Mouse (Mus musculus) MEL (cell line): ENCODE measurements around the gene Pdlim5. TPM values are rescaled to one million over a fixed set of nuclear protein-coding genes. Genes with fewer than 3 reads are reported as not detected.

ENCODE experiments used
- DNase-seq: peaks from one replicate; pipeline ENCODE4 v3.0.0; 2011; ENCODE audit warnings: low read depth, low spot score
- H3K27ac ChIP-seq: 2 replicates; pipeline ENCODE4 v1.5.1; 2012; ENCODE audit warnings: low read depth, mild to moderate bottlenecking, control low read depth, low read length, moderate library complexity; ENCODE audit not compliant: control insufficient read depth
- H3K27me3 ChIP-seq, 2 experiments: fragments of 150-350 bp in 1 of 2; sonication (generic) in 1 of 2; 2 replicates each; pipeline ENCODE4 v1.6.1; 2012; ENCODE audit warnings: low read length in 2 of 2, mild to moderate bottlenecking in 2 of 2, improper control_type of control experiment in 1 of 2, moderate library complexity in 1 of 2; ENCODE audit not compliant: insufficient read depth in 2 of 2, control insufficient read depth in 1 of 2
- H3K36me3 ChIP-seq, 2 experiments: 2 replicates each; pipeline ENCODE4 v1.6.1; 2012 to 2014; ENCODE audit warnings: low read length in 2 of 2, improper control_type of control experiment in 1 of 2, inconsistent platforms in 1 of 2, mild to moderate bottlenecking in 1 of 2; ENCODE audit not compliant: insufficient read depth in 2 of 2, control insufficient read depth in 1 of 2
- H3K4me1 ChIP-seq, 2 experiments: fragments of 150-350 bp in 1 of 2; sonication (generic) in 1 of 2; 2 replicates each; pipeline ENCODE4 v1.6.1; 2012; ENCODE audit warnings: low read length in 2 of 2, improper control_type of control experiment in 1 of 2, mild to moderate bottlenecking in 1 of 2; ENCODE audit not compliant: insufficient read depth in 2 of 2, control insufficient read depth in 1 of 2
- H3K4me3 ChIP-seq, 2 experiments: fragments of 150-350 bp in 1 of 2; sonication (generic) in 1 of 2; 2 replicates each; pipeline ENCODE4 v1.5.1; 2012; ENCODE audit warnings: low read depth in 2 of 2, low read length in 2 of 2, mild to moderate bottlenecking in 2 of 2, moderate library complexity in 2 of 2, control low read depth in 1 of 2, improper control_type of control experiment in 1 of 2; ENCODE audit not compliant: control insufficient read depth in 1 of 2, insufficient read depth in 1 of 2
- H3K79me2 ChIP-seq: 2 replicates; pipeline ENCODE4 v1.6.1; 2012; ENCODE audit warnings: mild to moderate bottlenecking, low read length, moderate library complexity; ENCODE audit not compliant: control insufficient read depth, poor library complexity, insufficient read depth
- H3K9ac ChIP-seq: 2 replicates; pipeline ENCODE4 v1.6.1; 2012; ENCODE audit warnings: low read depth, mild to moderate bottlenecking, control low read depth, low read length, moderate library complexity; ENCODE audit not compliant: control insufficient read depth, poor library complexity, severe bottlenecking
- H3K9me3 ChIP-seq: fragments of 150-350 bp; sonication (generic); replicated peaks from 2 replicates; pipeline ENCODE4 v1.6.1; 2012; ENCODE audit warnings: mild to moderate bottlenecking, low read length, improper control_type of control experiment, moderate library complexity; ENCODE audit not compliant: insufficient read depth
- CHD1 ChIP-seq: IDR thresholded peaks from 2 replicates; pipeline ENCODE4 v1.6.1; 2012; ENCODE audit warnings: low read depth, mild to moderate bottlenecking, inconsistent platforms, low read length, improper control_type of control experiment
- CTCF ChIP-seq, 3 experiments: IDR thresholded peaks in 2 of 3; conservative IDR thresholded peaks in 1 of 3; 2 replicates each; pipeline ENCODE4 v1.5.1; 2011 to 2012; ENCODE audit warnings: low read length in 3 of 3, low read depth in 2 of 3, mild to moderate bottlenecking in 2 of 3, improper control_type of control experiment in 1 of 3, inconsistent platforms in 1 of 3, mixed read lengths in 1 of 3, moderate library complexity in 1 of 3; ENCODE audit not compliant: control insufficient read depth in 1 of 3, insufficient read depth in 1 of 3, poor library complexity in 1 of 3, severe bottlenecking in 1 of 3
- E2F4 ChIP-seq: IDR thresholded peaks from 2 replicates; pipeline ENCODE4 v1.6.1; 2011; ENCODE audit warnings: low read depth, low read length, improper control_type of control experiment, borderline replicate concordance
- EP300 ChIP-seq, 2 experiments: IDR thresholded peaks; 2 replicates each; pipeline ENCODE4 v1.6.1; 2011; ENCODE audit warnings: improper control_type of control experiment in 2 of 2, low read length in 2 of 2, low read depth in 1 of 2, mild to moderate bottlenecking in 1 of 2
- GABPA ChIP-seq: IDR thresholded peaks from 2 replicates; pipeline ENCODE4 v1.6.1; 2012; ENCODE audit warnings: low read depth, mild to moderate bottlenecking, inconsistent platforms, low read length, improper control_type of control experiment, moderate library complexity
- KAT2A ChIP-seq: conservative IDR thresholded peaks from 2 replicates; pipeline ENCODE4 v1.6.1; 2012; ENCODE audit warnings: low read depth, low read length, improper control_type of control experiment, inconsistent platforms
- MAZ ChIP-seq: IDR thresholded peaks from 2 replicates; pipeline ENCODE4 v1.6.1; 2012; ENCODE audit warnings: low read depth, mild to moderate bottlenecking, inconsistent platforms, low read length, improper control_type of control experiment
- MEF2A ChIP-seq: IDR thresholded peaks from 2 replicates; pipeline ENCODE4 v1.6.1; 2014; ENCODE audit warnings: low read depth, mild to moderate bottlenecking, inconsistent platforms, low read length, improper control_type of control experiment; ENCODE audit not compliant: poor library complexity, insufficient replicate concordance, severe bottlenecking; ENCODE audit errors: extremely low read depth
- MXI1 ChIP-seq: IDR thresholded peaks from 2 replicates; pipeline ENCODE4 v1.6.1; 2011; ENCODE audit warnings: mild to moderate bottlenecking, low read depth, low read length, improper control_type of control experiment
- MYC ChIP-seq: IDR thresholded peaks from 2 replicates; pipeline ENCODE4 v1.6.1; 2011; ENCODE audit warnings: low read depth, mild to moderate bottlenecking, low read length, improper control_type of control experiment, moderate library complexity
- POLR2A ChIP-seq, 2 experiments: IDR thresholded peaks; 2 replicates each; pipeline ENCODE4 v1.6.1; 2011 to 2012; ENCODE audit warnings: low read length in 2 of 2, mild to moderate bottlenecking in 2 of 2, control low read depth in 1 of 2, improper control_type of control experiment in 1 of 2, low read depth in 1 of 2, moderate library complexity in 1 of 2; ENCODE audit not compliant: control insufficient read depth in 1 of 2, insufficient read depth in 1 of 2, poor library complexity in 1 of 2
- RAD21 ChIP-seq: IDR thresholded peaks from 2 replicates; pipeline ENCODE4 v1.6.1; 2011; ENCODE audit warnings: mild to moderate bottlenecking, low read depth, low read length, improper control_type of control experiment
- SMC3 ChIP-seq: IDR thresholded peaks from 2 replicates; pipeline ENCODE4 v1.6.1; 2011; ENCODE audit warnings: low read depth, low read length, improper control_type of control experiment
- TCF12 ChIP-seq: IDR thresholded peaks from 2 replicates; pipeline ENCODE4 v1.6.1; 2014; ENCODE audit warnings: low read depth, mild to moderate bottlenecking, inconsistent platforms, low read length, improper control_type of control experiment, moderate library complexity
- USF1 ChIP-seq: IDR thresholded peaks from 2 replicates; pipeline ENCODE4 v1.6.1; 2014; ENCODE audit warnings: low read depth, mild to moderate bottlenecking, inconsistent platforms, low read length, improper control_type of control experiment, moderate library complexity
- ZC3H11A ChIP-seq: IDR thresholded peaks from 2 replicates; pipeline ENCODE4 v1.6.1; 2012; ENCODE audit warnings: low read depth, mild to moderate bottlenecking, inconsistent platforms, low read length, improper control_type of control experiment
- ZKSCAN1 ChIP-seq: IDR thresholded peaks from 2 replicates; pipeline ENCODE4 v1.6.1; 2012; ENCODE audit warnings: low read depth, mild to moderate bottlenecking, inconsistent platforms, low read length, improper control_type of control experiment, moderate library complexity
- ZNF384 ChIP-seq: IDR thresholded peaks from 2 replicates; pipeline ENCODE4 v1.6.1; 2012; ENCODE audit warnings: low read depth, mild to moderate bottlenecking, inconsistent platforms, low read length, improper control_type of control experiment
- polyA plus RNA-seq, 2 experiments: library from polyadenylated mRNA; stranded (reverse) in 1 of 2; unstranded in 1 of 2; fragments of >175 nt in 1 of 2; fragments of >200 nt in 1 of 2; gene quantifications; 2 replicates each; pipeline versions ENCODE4 v1.2.1 to v1.2.4; 2012; ENCODE audit warnings: low replicate concordance in 2 of 2, low read depth in 1 of 2; ENCODE audit not compliant: insufficient read length in 2 of 2, insufficient read depth in 1 of 2, missing spikeins in 1 of 2
- total RNA-seq: library from RNA; depleted of rRNA; stranded (reverse); fragments of 300-350 nt; gene quantifications from 2 replicates; pipeline ENCODE4 v1.2.3, GENCODE M21; 2012

Pdlim5 gene
- total and polyA plus RNA-seq, 3 experiments: 8.7 to 9.9 TPM; not detected in 1

DNA sequence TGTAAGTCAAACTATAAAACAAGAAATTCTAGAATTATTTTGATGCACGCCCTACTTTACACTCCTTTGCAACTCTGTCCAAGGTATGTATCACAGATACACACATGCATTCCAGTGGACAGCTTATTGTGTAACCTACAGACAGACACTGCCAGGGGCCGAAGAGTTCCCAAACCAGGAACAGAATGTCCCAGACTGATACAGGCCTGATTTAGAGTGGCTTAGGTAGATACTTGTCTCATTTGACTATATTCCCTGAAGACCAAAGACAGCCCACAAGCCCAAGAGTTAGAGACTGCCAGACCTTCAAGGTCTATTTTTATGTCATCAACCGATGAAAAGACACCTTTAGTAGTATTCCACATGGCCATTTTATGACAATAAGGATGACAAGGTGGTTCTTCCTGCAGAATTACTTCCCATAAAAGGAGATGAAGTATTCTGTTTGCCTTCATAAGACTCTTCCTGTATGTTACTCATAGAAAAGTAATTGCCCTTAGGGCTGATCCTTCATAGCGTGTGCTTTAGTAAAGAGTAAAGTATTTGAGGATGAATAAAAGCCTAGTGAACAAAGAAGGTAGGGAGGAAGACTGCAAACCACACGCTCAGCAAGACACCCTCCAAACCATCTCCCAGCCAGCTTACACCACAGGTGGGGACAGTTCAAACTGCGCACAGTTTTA lies 22.9 kb downstream of the Pdlim5 start:
- Histone ChIP-seq H3K4me3 (no peak overlapping the region), H3K36me3 (no peaks in the 10 kb centered on the region), H3K4me1 (no peaks in the 10 kb centered on the region), H3K27me3 (no peaks in the 10 kb centered on the region), H3K27ac (no peak overlapping the region), H3K79me2 (no peaks in the 10 kb centered on the region), H3K9me3 (no peaks in the 10 kb centered on the region), H3K9ac (no peak overlapping the region)
- no peak for DNase-seq
- TF ChIP-seq E2F4 (no peak), CTCF (IDR thresholded peaks at IDR 0.05 in 2 of 3, conservative IDR thresholded peaks at IDR 0.05 in 1 of 3; ENCODE audit: control insufficient read depth in 1 of 3, insufficient read depth in 1 of 3, low read depth in 2 of 3, low read length in 3 of 3, poor library complexity in 1 of 3, severe bottlenecking in 1 of 3) (no peak), MYC (no peak), KAT2A (no peak), GABPA (no peak), TCF12 (no peak), SMC3 (no peak), POLR2A (IDR thresholded peaks at IDR 0.05; ENCODE audit: control insufficient read depth in 1 of 2, insufficient read depth in 1 of 2, low read depth in 1 of 2, low read length in 2 of 2, poor library complexity in 1 of 2) (no peak), RAD21 (no peak)

GRCm38 (mm10) chr3:142368411-142368810 lies 27.1 kb downstream of the Pdlim5 start:
- no peaks in the 10 kb centered on the region for H3K9me3 ChIP-seq
- no peaks in the 10 kb centered on the region for H3K79me2 ChIP-seq
- H3K4me1 ChIP-seq: no peaks in the 10 kb centered on the region
- no peak overlapping the region for H3K9ac ChIP-seq
- H3K27ac ChIP-seq: no peak overlapping the region
- no peaks in the 10 kb centered on the region for H3K36me3 ChIP-seq
- TF ChIP-seq SMC3 (no peak), ZC3H11A (no peak), MXI1 (no peak), EP300 (IDR thresholded peaks at IDR 0.05; ENCODE audit: low read depth in 1 of 2, low read length in 2 of 2) (no peak), ZKSCAN1 (no peak), USF1 (no peak)
- DNase-seq: no peak
- no peaks in the 10 kb centered on the region for H3K27me3 ChIP-seq
- H3K4me3 ChIP-seq: no peak overlapping the region

DNA sequence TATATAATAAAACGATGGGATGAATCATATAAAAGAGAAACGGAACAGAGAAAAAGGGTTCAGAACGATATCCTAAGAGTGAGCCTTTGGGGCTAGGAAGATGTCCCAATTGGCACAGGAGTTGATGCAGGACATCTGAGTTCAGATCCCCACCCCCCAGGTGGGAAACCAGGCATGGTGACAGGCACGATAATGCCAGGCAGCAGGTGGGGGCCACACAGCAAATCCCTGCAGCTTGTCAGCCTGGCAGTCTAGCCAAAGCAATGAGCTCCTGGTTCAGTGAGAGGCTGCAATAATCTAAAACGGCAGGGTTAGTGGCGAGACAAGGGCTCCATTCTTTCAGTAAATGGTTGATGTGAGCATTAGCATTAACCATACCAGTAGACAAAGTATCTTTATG lies 33.4 kb downstream of the Pdlim5 start:
- Histone ChIP-seq H3K9me3 (no peaks in the 10 kb centered on the region), H3K36me3 (peaks cover 0 to 3% of the 10 kb centered on the region in 2 experiments; a peak in 1 of 4 replicates), H3K27me3 (no peaks in the 10 kb centered on the region), H3K9ac (no peak overlapping the region), H3K4me3 (no peak overlapping the region), H3K4me1 (no peaks in the 10 kb centered on the region), H3K79me2 (no peaks in the 10 kb centered on the region), H3K27ac (no peak overlapping the region)
- no peak for DNase-seq
- no peak for TF ChIP-seq CTCF (IDR thresholded peaks at IDR 0.05 in 2 of 3, conservative IDR thresholded peaks at IDR 0.05 in 1 of 3; ENCODE audit: control insufficient read depth in 1 of 3, insufficient read depth in 1 of 3, low read depth in 2 of 3, low read length in 3 of 3, poor library complexity in 1 of 3, severe bottlenecking in 1 of 3)
- no peak for TF ChIP-seq CHD1
- TF ChIP-seq MEF2A: no peak
- TF ChIP-seq MAZ: no peak
- TF ChIP-seq ZNF384: no peak
